Mouse (Mus musculus): ENCODE measurements at regions not wholly inside any gene's neighbourhood (a gene's known extent, or its start where the extent isn't known, plus 50 kb on each side); places are given as distances from the start of the nearest gene placed in this dataset.

- TF ChIP-seq HCFC1 (IDR thresholded peaks at IDR 0.05; ENCODE audit: low read depth, low read length) = no peak
- no peak for TF ChIP-seq POLR2AphosphoS5 (IDR thresholded peaks at IDR 0.05; ENCODE audit: borderline replicate concordance, low read depth, low read length)
- TF ChIP-seq EP300 (IDR thresholded peaks at IDR 0.05; ENCODE audit: low read depth in 1 of 2, low read length in 2 of 2) = no peak
- no peak for TF ChIP-seq NRF1 (IDR thresholded peaks at IDR 0.05; ENCODE audit: insufficient read depth, low read depth, low read length, poor library complexity, severe bottlenecking)
- no peak for TF ChIP-seq POLR2A (IDR thresholded peaks at IDR 0.05; ENCODE audit: control insufficient read depth in 1 of 2, insufficient read depth in 1 of 2, low read depth in 1 of 2, low read length in 2 of 2, poor library complexity in 1 of 2)
- no peak for TF ChIP-seq CHD2 (IDR thresholded peaks at IDR 0.05; ENCODE audit: low read length)
- TF ChIP-seq CTCF (IDR thresholded peaks at IDR 0.05 in 2 of 3, conservative IDR thresholded peaks at IDR 0.05 in 1 of 3; ENCODE audit: control insufficient read depth in 1 of 3, insufficient read depth in 1 of 3, low read depth in 2 of 3, low read length in 3 of 3, poor library complexity in 1 of 3, severe bottlenecking in 1 of 3) = no peak
- no peak for TF ChIP-seq GABPA (IDR thresholded peaks at IDR 0.05; ENCODE audit: low read depth, low read length)
- TF ChIP-seq E2F4 (IDR thresholded peaks at IDR 0.05; ENCODE audit: borderline replicate concordance, low read depth, low read length) = no peak
- no peak for TF ChIP-seq MAFK (IDR thresholded peaks at IDR 0.05; ENCODE audit: borderline replicate concordance, low read depth, low read length)
Measured at GRCm38 (mm10) chr4:152862818-152863614, 385.3 kb upstream of the Kcnab2 start.
